Mouse (Mus musculus) hindbrain, embryonic 12.5 days (tissue): Measurements from ENCODE around the gene Mfsd11. TPM values are rescaled to one million over a fixed set of nuclear protein-coding genes. Genes with fewer than 3 reads are reported as not detected.
A peak's percentile ranks its signal among the peaks of the same experiment; 100 is the strongest.

Source experiments
- ATAC-seq: fragments of 200-750 bp; cut with Nextera tagmentation; 2 replicates; pipeline ENCODE4 v1.8.0; 2017; ENCODE audit warnings: moderate TSS enrichment; ENCODE audit not compliant: low FRiP score
- H3K27ac ChIP-seq: fragments of 300-500 bp; sonication (generic); 2 replicates; pipeline ENCODE4 v1.5.1; 2016; ENCODE audit warnings: mild to moderate bottlenecking
- H3K27me3 ChIP-seq: fragments of 300-500 bp; sonication (generic); 2 replicates; pipeline ENCODE4 v1.6.1; 2016; ENCODE audit warnings: mild to moderate bottlenecking
- H3K36me3 ChIP-seq: fragments of 300-500 bp; sonication (generic); 2 replicates; pipeline ENCODE4 v1.6.1; 2016; ENCODE audit warnings: mild to moderate bottlenecking
- H3K4me1 ChIP-seq: fragments of 300-500 bp; sonication (generic); 2 replicates; pipeline ENCODE4 v1.6.1; 2016
- H3K4me2 ChIP-seq: fragments of 300-500 bp; sonication (generic); replicated peaks from 2 replicates; pipeline ENCODE4 v1.6.1; 2016; ENCODE audit warnings: mild to moderate bottlenecking
- H3K4me3 ChIP-seq: fragments of 300-500 bp; sonication (generic); 2 replicates; pipeline ENCODE4 v1.5.1; 2016; ENCODE audit warnings: mild to moderate bottlenecking
- H3K9ac ChIP-seq: fragments of 300-500 bp; sonication (generic); 2 replicates; pipeline ENCODE4 v1.6.1; 2016; ENCODE audit warnings: mild to moderate bottlenecking, moderate library complexity
- H3K9me3 ChIP-seq: fragments of 300-500 bp; sonication (generic); replicated peaks from 2 replicates; pipeline ENCODE4 v1.6.1; 2016; ENCODE audit warnings: mild to moderate bottlenecking
- WGBS: fragments of 180-500 bp; shearing (Covaris S2); methylation state at CpG from one replicate; pipeline ENCODE4 v1.1.7; 2016; 5-methylcytosine and 5-hydroxymethylcytosine counted together
- polyA plus RNA-seq: library from polyadenylated mRNA; unstranded; fragments of >200 nt; fragmentation: Nextera tagmentation; extraction: Ambion mirVana; gene quantifications from 2 replicates; pipeline ENCODE4 v1.2.1, GENCODE M21; 2016

Gene Mfsd11
- polyA plus RNA-seq, 1 experiment from 2014 or later: 47.6 TPM

DNA sequence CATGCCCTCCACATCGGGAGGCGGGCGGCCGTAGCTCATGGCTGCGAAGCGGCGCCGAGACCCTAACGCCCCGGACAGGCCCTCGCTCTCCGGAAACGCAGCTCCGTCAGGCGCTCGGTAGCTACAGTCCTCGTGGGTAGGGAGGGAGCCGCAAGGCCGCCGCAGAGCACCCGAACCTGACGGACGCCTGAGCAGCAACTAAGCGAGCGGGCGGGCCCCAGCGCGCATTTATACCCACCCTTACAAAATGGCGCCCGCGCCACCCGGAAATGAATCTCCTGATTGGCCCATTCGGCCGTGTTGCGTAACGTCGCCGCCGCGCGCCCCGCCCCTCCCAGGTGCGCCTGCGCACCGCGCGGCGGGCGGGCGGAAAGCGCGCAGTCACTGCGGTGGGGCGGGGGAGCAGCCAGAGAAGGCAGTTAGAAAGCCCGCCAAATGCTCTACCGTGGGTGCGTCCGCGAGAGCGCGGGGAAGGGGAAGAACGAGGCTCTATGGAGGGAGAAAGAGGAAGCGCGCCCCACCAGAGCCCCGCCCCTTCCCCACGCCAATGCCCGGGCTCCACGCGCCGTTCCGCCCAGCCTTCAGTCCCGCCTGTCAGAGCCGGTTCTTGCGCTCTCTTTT lies 761 bp downstream of the Mfsd11 start, which contains the start of gene Srsf2:
Srsf2 (minus strand) TSS at position 204 of the 621 bp plus-strand sequence.
- Histone ChIP-seq H3K9me3 (no peaks in the 10 kb centered on the region), H3K4me2 (peak within 1 kb of the TSS; percentile 64), H3K36me3 (peaks cover 22% of the 10 kb centered on the region), H3K4me3 (peak within 1 kb of the TSS; percentile 100), H3K27me3 (no peaks in the 10 kb centered on the region), H3K9ac (peak within 1 kb of the TSS; percentile 99), H3K4me1 (peaks cover 24% of the 10 kb centered on the region), H3K27ac (peak within 1 kb of the TSS; percentile 97)
- WGBS: under 1% methylated on average over 66 of the region's 74 CpGs
- ATAC-seq: peak; percentile 91

GRCm38 (mm10) chr11:116853512-116853928 lies 1.3 kb downstream of the Mfsd11 start:
- H3K9me3 ChIP-seq: no peaks in the 10 kb centered on the region

DNA sequence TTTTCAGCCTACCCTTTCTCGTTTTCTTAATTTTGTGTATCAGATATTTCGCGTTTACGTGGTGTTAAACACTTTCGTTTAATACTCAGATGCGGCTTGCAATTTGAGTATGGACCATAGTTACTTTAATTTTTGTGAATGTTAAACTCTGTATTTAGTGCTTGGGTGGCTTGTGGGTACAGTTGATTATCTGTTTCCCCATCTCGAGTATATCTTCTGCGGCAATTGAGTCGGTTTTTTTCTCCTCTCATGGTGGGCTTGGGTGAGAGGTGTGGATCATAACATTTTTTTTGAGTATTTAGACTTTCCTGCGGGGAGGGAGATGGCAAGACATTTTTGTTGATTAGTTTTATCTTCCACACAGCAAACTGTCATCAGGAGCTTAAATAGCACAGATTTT lies 2.0 kb downstream of the Mfsd11 start:
- Histone ChIP-seq H3K27me3 (no peaks in the 10 kb centered on the region), H3K9ac (peak overlapping the region; percentile 78), H3K9me3 (no peaks in the 10 kb centered on the region), H3K4me1 (peaks cover 24% of the 10 kb centered on the region), H3K27ac (peak overlapping the region; percentile 97; the same call in 1 of the 2 replicates), H3K36me3 (peaks cover 18% of the 10 kb centered on the region), H3K4me2 (peak overlapping the region; percentile 64), H3K4me3 (peak overlapping the region; percentile 100)
- no peak for ATAC-seq
- WGBS: 46% methylated on average over 10 of the region's 10 CpGs

More at GRCm38 (mm10) chr11:116853512-116853928, 1.3 kb downstream of the Mfsd11 start:
- WGBS: under 1% methylated on average over 36 of the region's 36 CpGs
- Histone ChIP-seq H3K27me3 (no peaks in the 10 kb centered on the region), H3K4me3 (peak overlapping the region; percentile 100), H3K27ac (peak overlapping the region; percentile 97), H3K4me1 (peaks cover 24% of the 10 kb centered on the region), H3K4me2 (peak overlapping the region; percentile 64), H3K9ac (peak overlapping the region; percentile 78), H3K36me3 (peaks cover 17% of the 10 kb centered on the region)
- peak; percentile 93 for ATAC-seq

DNA sequence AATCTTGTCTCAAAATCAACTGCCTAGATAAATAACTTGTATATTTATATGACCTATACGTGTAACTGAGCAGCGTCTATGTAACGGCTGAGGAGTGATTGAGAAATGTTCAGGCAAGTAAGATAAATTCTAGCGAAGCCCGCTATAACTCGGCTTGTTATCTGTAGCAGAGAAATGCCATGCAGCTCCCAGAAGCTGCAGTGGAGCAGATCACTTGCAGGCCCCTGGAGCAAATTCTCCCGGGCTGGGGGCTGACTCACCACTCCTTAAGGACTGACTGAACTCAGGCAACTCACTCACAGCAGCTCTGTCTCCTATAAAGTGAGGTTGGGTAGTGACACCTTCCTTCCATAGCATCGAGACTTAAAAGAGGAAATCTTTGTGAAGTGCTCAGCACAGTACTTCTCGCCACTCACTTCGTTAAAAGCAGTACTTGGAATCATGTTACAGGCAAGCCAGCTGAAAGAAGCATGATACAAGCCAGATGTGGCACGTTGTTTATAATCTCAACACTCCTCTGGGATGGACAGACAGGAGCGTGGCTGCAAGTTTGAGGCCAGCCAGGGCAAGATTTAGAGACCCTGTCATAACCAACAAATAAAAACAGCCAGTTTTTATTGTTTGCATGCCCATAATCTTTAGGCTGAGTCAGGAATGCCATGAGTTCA lies 5.1 kb downstream of the Mfsd11 start:
- 80% methylated on average over 12 of the region's 12 CpGs for WGBS
- H3K9ac ChIP-seq: no peak overlapping the region
- ATAC-seq: no peak
- no peaks in the 10 kb centered on the region for H3K27me3 ChIP-seq
- H3K27ac ChIP-seq: no peak overlapping the region
- H3K36me3 ChIP-seq: peaks cover 39% of the 10 kb centered on the region
- H3K4me1 ChIP-seq: peaks cover 20% of the 10 kb centered on the region
- no peak overlapping the region for H3K4me3 ChIP-seq
- H3K9me3 ChIP-seq: no peaks in the 10 kb centered on the region
- no peak overlapping the region for H3K4me2 ChIP-seq

DNA sequence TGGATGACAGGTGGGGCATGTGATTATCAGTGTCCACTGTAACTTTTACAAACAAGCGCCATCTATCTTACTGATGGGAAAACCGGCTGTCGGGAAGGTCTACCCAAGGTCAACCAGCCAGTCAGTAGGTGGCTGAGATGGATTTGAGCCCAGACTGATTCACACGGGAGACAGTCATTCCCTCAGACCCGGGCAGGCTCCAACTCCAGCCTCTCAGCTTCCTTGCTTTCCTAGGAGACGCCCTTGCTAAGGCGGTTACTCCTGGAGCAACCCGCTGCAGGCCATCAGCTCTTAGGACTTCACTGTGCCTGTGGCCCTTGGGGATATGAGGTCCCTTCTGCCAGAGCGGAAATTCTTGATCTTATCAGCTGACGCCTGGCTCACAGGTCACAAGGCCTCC lies 12.2 kb downstream of the Mfsd11 start:
- Histone ChIP-seq H3K4me1 (peaks cover 7% of the 10 kb centered on the region; the same call in 1 of the 2 replicates), H3K27ac (no peak overlapping the region), H3K27me3 (no peaks in the 10 kb centered on the region), H3K4me2 (no peak overlapping the region), H3K9ac (no peak overlapping the region), H3K36me3 (peaks cover 82% of the 10 kb centered on the region), H3K9me3 (no peaks in the 10 kb centered on the region), H3K4me3 (no peak overlapping the region)
- ATAC-seq: no peak
- 81% methylated on average over 10 of the region's 10 CpGs for WGBS

- peaks cover 77% of the 10 kb centered on the region for H3K36me3 ChIP-seq
These were observed 13.8 kb downstream of the Mfsd11 start for GRCm38 (mm10) chr11:116865945-116866585.

GRCm38 (mm10) chr11:116868129-116868528 lies 15.9 kb downstream of the Mfsd11 start:
- no peak overlapping the region for H3K4me2 ChIP-seq
- H3K4me1 ChIP-seq: 0 out of 2 replicates have a peak, but pooled peaks cover 2% of the 10 kb centered on the region
- H3K36me3 ChIP-seq: peaks cover 72% of the 10 kb centered on the region
- H3K9me3 ChIP-seq: no peaks in the 10 kb centered on the region
- no peak overlapping the region for H3K9ac ChIP-seq
- no peak overlapping the region for H3K4me3 ChIP-seq
- H3K27me3 ChIP-seq: no peaks in the 10 kb centered on the region
- H3K27ac ChIP-seq: no peak overlapping the region
- ATAC-seq: no peak
- WGBS: 75% methylated on average over 3 of the region's 3 CpGs

More at GRCm38 (mm10) chr11:116865945-116866585, 13.8 kb downstream of the Mfsd11 start:
- no peaks in the 10 kb centered on the region for H3K27me3 ChIP-seq
- H3K9ac ChIP-seq: no peak overlapping the region
- H3K4me2 ChIP-seq: no peak overlapping the region
- no peaks in the 10 kb centered on the region for H3K9me3 ChIP-seq
- WGBS: 77% methylated on average over 12 of the region's 12 CpGs
- ATAC-seq: no peak
- H3K27ac ChIP-seq: no peak overlapping the region
- peaks cover 7% of the 10 kb centered on the region; the same call in 1 of the 2 replicates for H3K4me1 ChIP-seq
- no peak overlapping the region for H3K4me3 ChIP-seq

DNA sequence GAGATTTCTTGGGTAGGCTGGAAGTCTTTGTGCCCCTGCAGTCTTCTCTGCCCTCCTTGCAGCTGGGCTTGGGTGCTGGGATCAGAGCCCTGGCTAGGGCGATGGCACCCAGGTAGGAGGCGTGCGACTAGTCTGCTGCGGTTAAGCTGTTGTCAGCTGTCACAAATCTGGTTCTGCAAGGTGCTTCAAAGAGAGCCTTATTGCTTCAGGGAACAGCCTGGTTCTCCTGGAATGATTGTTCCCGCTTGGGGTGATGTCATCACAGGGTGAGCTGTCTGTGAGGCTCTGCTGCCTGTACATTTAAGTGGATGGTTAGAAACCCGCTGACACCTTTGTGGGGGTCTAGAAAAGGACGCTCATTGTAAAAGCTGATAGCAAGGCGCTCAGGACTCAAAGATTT lies 17.0 kb downstream of the Mfsd11 start:
- Histone ChIP-seq H3K4me2 (no peak overlapping the region), H3K27ac (no peak overlapping the region), H3K4me1 (0 out of 2 replicates have a peak, but pooled peaks cover 2% of the 10 kb centered on the region), H3K36me3 (peaks cover 74% of the 10 kb centered on the region), H3K9ac (no peak overlapping the region), H3K4me3 (no peak overlapping the region), H3K27me3 (no peaks in the 10 kb centered on the region), H3K9me3 (no peaks in the 10 kb centered on the region)
- 94% methylated on average over 8 of the region's 8 CpGs for WGBS
- no peak for ATAC-seq

- Histone ChIP-seq H3K27ac (no peak overlapping the region), H3K36me3 (peaks cover 76% of the 10 kb centered on the region), H3K4me1 (no peaks in the 10 kb centered on the region), H3K4me2 (no peak overlapping the region), H3K9ac (no peak overlapping the region), H3K9me3 (no peaks in the 10 kb centered on the region), H3K27me3 (no peaks in the 10 kb centered on the region), H3K4me3 (no peak overlapping the region)
- 86% methylated on average over 4 of the region's 4 CpGs for WGBS
- ATAC-seq: no peak
These were observed 17.4 kb downstream of the Mfsd11 start for GRCm38 (mm10) chr11:116869641-116870040.

GRCm38 (mm10) chr11:116871538-116871937 lies 19.3 kb downstream of the Mfsd11 start:
- Histone ChIP-seq H3K27ac (no peak overlapping the region), H3K4me1 (no peaks in the 10 kb centered on the region), H3K9me3 (no peaks in the 10 kb centered on the region), H3K9ac (no peak overlapping the region), H3K4me3 (no peak overlapping the region), H3K36me3 (peaks cover 62% of the 10 kb centered on the region), H3K27me3 (no peaks in the 10 kb centered on the region), H3K4me2 (no peak overlapping the region)
- WGBS: 89% methylated on average over 9 of the region's 9 CpGs
- ATAC-seq: no peak

DNA sequence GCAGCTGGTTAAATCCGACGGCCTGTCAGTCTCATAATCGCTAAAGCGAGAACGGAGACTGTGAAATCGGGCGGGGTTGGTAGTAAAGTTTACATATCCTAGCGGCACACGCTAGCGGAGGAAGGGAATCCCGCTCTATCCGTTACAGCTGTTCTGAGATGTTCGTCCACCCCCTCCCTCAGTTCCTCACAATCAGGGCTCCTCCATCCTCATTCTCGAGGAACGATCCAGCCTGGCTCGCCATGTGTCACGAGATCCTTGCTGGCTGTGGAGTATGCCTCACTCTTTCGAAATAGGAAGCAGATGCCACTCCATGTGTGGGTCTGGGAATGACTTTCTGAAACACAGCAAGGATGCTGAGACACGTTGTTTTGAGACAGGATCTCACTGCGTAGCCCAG lies 21.7 kb downstream of the Mfsd11 start:
- H3K4me2 ChIP-seq: no peak overlapping the region
- no peak overlapping the region for H3K4me3 ChIP-seq
- H3K36me3 ChIP-seq: peaks cover 47% of the 10 kb centered on the region
- WGBS: 84% methylated on average over 20 of the region's 20 CpGs
- no peaks in the 10 kb centered on the region for H3K27me3 ChIP-seq
- no peaks in the 10 kb centered on the region for H3K4me1 ChIP-seq
- H3K9ac ChIP-seq: no peak overlapping the region
- no peak overlapping the region for H3K27ac ChIP-seq
- H3K9me3 ChIP-seq: no peaks in the 10 kb centered on the region
- no peak for ATAC-seq

- 94% methylated on average over 8 of the region's 8 CpGs for WGBS
- no peak overlapping the region for H3K4me2 ChIP-seq
- H3K4me3 ChIP-seq: no peak overlapping the region
- no peaks in the 10 kb centered on the region for H3K27me3 ChIP-seq
- H3K27ac ChIP-seq: no peak overlapping the region
- no peaks in the 10 kb centered on the region for H3K9me3 ChIP-seq
- ATAC-seq: no peak
- H3K36me3 ChIP-seq: peaks cover 17% of the 10 kb centered on the region
- no peaks in the 10 kb centered on the region; the same call in 1 of the 2 replicates for H3K4me1 ChIP-seq
- no peak overlapping the region for H3K9ac ChIP-seq
These were observed 26.2 kb downstream of the Mfsd11 start for GRCm38 (mm10) chr11:116878454-116878853.
